Mouse (Mus musculus) megakaryocyte, embryonic 14.5 days (primary cell): ENCODE measurements around the gene Kcnab2.

ENCODE experiments used
- FLI1 ChIP-seq: IDR thresholded peaks from 2 replicates; pipeline ENCODE4 v1.6.1; 2012; ENCODE audit warnings: low read length, inconsistent platforms, mixed read lengths
- GATA1 ChIP-seq: IDR thresholded peaks from 3 replicates; pipeline ENCODE4 v1.6.1; 2012; ENCODE audit warnings: mixed read lengths, low read length, inconsistent platforms, borderline replicate concordance

- TF ChIP-seq GATA1 (no peak), FLI1 (no peak)
Measured at GRCm38 (mm10) chr4:152453079-152453478, 24.6 kb downstream of the Kcnab2 start.
